Mouse (Mus musculus) lung, adult 2 months (tissue): ENCODE measurements around the gene Clpb.

ENCODE experiments used
- CTCF ChIP-seq: fragments of 200-500 bp; IDR thresholded peaks from 2 replicates; pipeline ENCODE4 v1.5.1; 2011; ENCODE audit warnings: mild to moderate bottlenecking, low read length, control low read depth; ENCODE audit not compliant: insufficient read depth
- POLR2A ChIP-seq: fragments of 200-500 bp; IDR thresholded peaks from 2 replicates; pipeline ENCODE4 v1.6.1; 2011; ENCODE audit warnings: low read depth, mild to moderate bottlenecking, control low read depth, low read length, borderline replicate concordance; ENCODE audit errors: extremely low read depth

GRCm38 (mm10) chr7:101690471-101690870 is 27.0 kb downstream of the Clpb start:
- TF ChIP-seq CTCF (no peak), POLR2A (no peak)
